Mouse (Mus musculus) CH12.LX (cell line): ENCODE measurements around the gene Zdhhc6. TPM values are rescaled to one million over a fixed set of nuclear protein-coding genes. Genes with fewer than 3 reads are reported as not detected.

Experiments used
- DNase-seq: peaks from one replicate; pipeline ENCODE4 v3.0.0-alpha.2; 2013; ENCODE audit errors: extremely low read depth
- H3K27ac ChIP-seq: 2 replicates; pipeline ENCODE4 v1.5.1; 2012; ENCODE audit warnings: low read depth, mild to moderate bottlenecking, control low read depth, moderate library complexity; ENCODE audit not compliant: insufficient read depth
- H3K27me3 ChIP-seq: replicated peaks from 2 replicates; pipeline ENCODE3; 2012; ENCODE audit warnings: inconsistent platforms
- H3K36me3 ChIP-seq, 2 experiments: replicated peaks in 1 of 2; 2 replicates each; pipeline versions ENCODE3 to v1.6.1; 2012; ENCODE audit warnings: inconsistent platforms in 1 of 2, low read length in 1 of 2, mild to moderate bottlenecking in 1 of 2, mixed read lengths in 1 of 2, moderate library complexity in 1 of 2; ENCODE audit not compliant: control insufficient read depth in 1 of 2, insufficient read depth in 1 of 2
- H3K4me1 ChIP-seq, 2 experiments: 2 replicates each; pipeline ENCODE4 v1.6.1; 2012; ENCODE audit warnings: inconsistent platforms in 1 of 2, moderate library complexity in 1 of 2; ENCODE audit not compliant: insufficient read depth in 2 of 2, control insufficient read depth in 1 of 2
- H3K4me2 ChIP-seq: 2 replicates; pipeline ENCODE4 v1.6.1; 2012; ENCODE audit warnings: low read depth, mild to moderate bottlenecking, control low read depth; ENCODE audit not compliant: poor library complexity, insufficient read depth, severe bottlenecking
- H3K4me3 ChIP-seq, 3 experiments: fragments of 150-350 bp in 1 of 3; sonication (generic) in 1 of 3; replicated peaks in 1 of 3; 2 replicates each; pipeline versions ENCODE3 to v1.5.1; 2011 to 2012; ENCODE audit warnings: low read depth in 2 of 3, low read length in 2 of 3, mild to moderate bottlenecking in 2 of 3, moderate library complexity in 2 of 3, control low read depth in 1 of 3, improper control_type of control experiment in 1 of 3, inconsistent platforms in 1 of 3, mixed read lengths in 1 of 3; ENCODE audit not compliant: poor library complexity in 1 of 3
- H3K79me2 ChIP-seq: replicated peaks from 2 replicates; pipeline ENCODE4 v1.6.1; 2012; ENCODE audit warnings: mild to moderate bottlenecking, moderate library complexity; ENCODE audit not compliant: control insufficient read depth, poor library complexity, insufficient read depth, severe bottlenecking; ENCODE audit errors: extremely low read depth
- H3K9ac ChIP-seq: 2 replicates; pipeline ENCODE4 v1.6.1; 2012; ENCODE audit warnings: low read depth, mild to moderate bottlenecking, control low read depth, moderate library complexity; ENCODE audit not compliant: insufficient read depth
- H3K9me3 ChIP-seq: replicated peaks from 2 replicates; pipeline ENCODE3; 2012; ENCODE audit warnings: low read length, inconsistent platforms, mixed read lengths
- BHLHE40 ChIP-seq: IDR thresholded peaks from 2 replicates; pipeline ENCODE4 v1.6.1; 2011; ENCODE audit warnings: mild to moderate bottlenecking, low read depth, low read length, improper control_type of control experiment
- CHD2 ChIP-seq: IDR thresholded peaks from 2 replicates; pipeline ENCODE4 v1.6.1; 2011; ENCODE audit warnings: low read length, improper control_type of control experiment
- CTCF ChIP-seq, 2 experiments: IDR thresholded peaks in 1 of 2; conservative IDR thresholded peaks in 1 of 2; 2 replicates each; pipeline ENCODE4 v1.5.1; 2011 to 2012; ENCODE audit warnings: low read depth in 2 of 2, low read length in 2 of 2, improper control_type of control experiment in 1 of 2, inconsistent platforms in 1 of 2, mild to moderate bottlenecking in 1 of 2, moderate library complexity in 1 of 2
- EP300 ChIP-seq: IDR thresholded peaks from 2 replicates; pipeline ENCODE4 v1.6.1; 2011; ENCODE audit warnings: low read length, improper control_type of control experiment
- ETS1 ChIP-seq: conservative IDR thresholded peaks from 2 replicates; pipeline ENCODE4 v1.6.1; 2012; ENCODE audit warnings: low read depth, mild to moderate bottlenecking, inconsistent platforms, low read length, improper control_type of control experiment, moderate library complexity
- IRF4 ChIP-seq: IDR thresholded peaks from 2 replicates; pipeline ENCODE4 v1.6.1; 2014; ENCODE audit warnings: low read depth, mild to moderate bottlenecking, inconsistent platforms, low read length, improper control_type of control experiment
- JUN ChIP-seq: IDR thresholded peaks from 2 replicates; pipeline ENCODE4 v1.6.1; 2011; ENCODE audit warnings: low read depth, mild to moderate bottlenecking, low read length, improper control_type of control experiment, moderate library complexity; ENCODE audit not compliant: insufficient read depth
- KAT2A ChIP-seq: IDR thresholded peaks from 2 replicates; pipeline ENCODE4 v1.6.1; 2012; ENCODE audit warnings: low read length, improper control_type of control experiment, inconsistent platforms; ENCODE audit not compliant: insufficient replicate concordance
- MAFK ChIP-seq: IDR thresholded peaks from 2 replicates; pipeline ENCODE4 v1.6.1; 2011; ENCODE audit warnings: low read length, improper control_type of control experiment; ENCODE audit not compliant: insufficient replicate concordance
- MAX ChIP-seq: IDR thresholded peaks from 2 replicates; pipeline ENCODE4 v1.6.1; 2011; ENCODE audit warnings: low read length, improper control_type of control experiment
- MAZ ChIP-seq: IDR thresholded peaks from 2 replicates; pipeline ENCODE4 v1.6.1; 2012; ENCODE audit warnings: low read depth, mild to moderate bottlenecking, inconsistent platforms, low read length, improper control_type of control experiment, moderate library complexity
- MEF2A ChIP-seq: IDR thresholded peaks from 2 replicates; pipeline ENCODE4 v1.6.1; 2014; ENCODE audit warnings: low read depth, mild to moderate bottlenecking, inconsistent platforms, low read length, improper control_type of control experiment, borderline replicate concordance
- MXI1 ChIP-seq: IDR thresholded peaks from 2 replicates; pipeline ENCODE4 v1.6.1; 2011; ENCODE audit warnings: mild to moderate bottlenecking, low read depth, low read length, improper control_type of control experiment
- NELFE ChIP-seq: IDR thresholded peaks from 2 replicates; pipeline ENCODE4 v1.6.1; 2011; ENCODE audit warnings: low read depth, low read length, improper control_type of control experiment
- NRF1 ChIP-seq: IDR thresholded peaks from 2 replicates; pipeline ENCODE4 v1.6.1; 2014; ENCODE audit warnings: low read depth, mild to moderate bottlenecking, inconsistent platforms, low read length, improper control_type of control experiment, moderate library complexity
- PAX5 ChIP-seq: IDR thresholded peaks from 2 replicates; pipeline ENCODE4 v1.6.1; 2012; ENCODE audit warnings: low read length, inconsistent platforms, mixed read lengths
- POLR2A ChIP-seq: IDR thresholded peaks from 2 replicates; pipeline ENCODE4 v1.6.1; 2011; ENCODE audit warnings: low read depth, mild to moderate bottlenecking, improper control_type of control experiment, low read length
- POLR2AphosphoS2 ChIP-seq: IDR thresholded peaks from 2 replicates; pipeline ENCODE4 v1.6.1; 2011; ENCODE audit warnings: low read depth, low read length, improper control_type of control experiment
- SIN3A ChIP-seq: IDR thresholded peaks from 2 replicates; pipeline ENCODE4 v1.6.1; 2012; ENCODE audit warnings: low read length, improper control_type of control experiment, inconsistent platforms
- UBTF ChIP-seq: IDR thresholded peaks from 2 replicates; pipeline ENCODE4 v1.6.1; 2012; ENCODE audit warnings: low read depth, mild to moderate bottlenecking, inconsistent platforms, low read length, improper control_type of control experiment, moderate library complexity
- ZC3H11A ChIP-seq: IDR thresholded peaks from 2 replicates; pipeline ENCODE4 v1.6.1; 2012; ENCODE audit warnings: low read depth, mild to moderate bottlenecking, inconsistent platforms, low read length, improper control_type of control experiment
- ZKSCAN1 ChIP-seq: IDR thresholded peaks from 2 replicates; pipeline ENCODE4 v1.6.1; 2012; ENCODE audit warnings: low read depth, inconsistent platforms, low read length, improper control_type of control experiment, borderline replicate concordance
- ZMIZ1 ChIP-seq: IDR thresholded peaks from 2 replicates; pipeline ENCODE4 v1.6.1; 2012; ENCODE audit warnings: low read depth, mild to moderate bottlenecking, inconsistent platforms, low read length, improper control_type of control experiment
- ZNF384 ChIP-seq: IDR thresholded peaks from 2 replicates; pipeline ENCODE4 v1.6.1; 2012; ENCODE audit warnings: low read depth, low read length, improper control_type of control experiment, inconsistent platforms
- dilution Hi-C: fragments of 300-500 bp; cut with MboI; formaldehyde crosslinking; loops from 2 replicates; pipeline ENCODE4 v1.14.3; 2020; ENCODE audit warnings: low sequenced_read_pairs; ENCODE audit not compliant: extremely low pct_unique_long_range_greater_than_20kb, extremely low pct_ligation_motif_present
- in situ Hi-C: fragments of 300-500 bp; cut with MboI; formaldehyde crosslinking; loops from 3 replicates; pipeline ENCODE4 v1.14.3; 2019; ENCODE audit warnings: low sequenced_read_pairs, low pct_ligation_motif_present, low pct_unique_long_range_greater_than_20kb, mixed read lengths
- polyA plus RNA-seq: library from polyadenylated mRNA; unstranded; fragments of >175 nt; gene quantifications from 2 replicates; pipeline ENCODE4 v1.2.1, GENCODE M21; 2012; ENCODE audit warnings: low read depth; ENCODE audit not compliant: insufficient read length
- total RNA-seq, 2 experiments: library from RNA; depleted of rRNA; stranded (reverse); fragments of 300-350 nt in 1 of 2; fragments of >200 nt in 1 of 2; gene quantifications; 2 replicates each; pipeline ENCODE4 v1.2.3; 2012 to 2014

Zdhhc6 gene
- 88.6 and 101 TPM in 2 replicates for total RNA-seq (2012; rRNA removed)
- total RNA-seq (2014; rRNA removed): 143 and 152 TPM in 2 replicates
- polyA plus RNA-seq: 101 and 108 TPM in 2 replicates

GRCm38 (mm10) chr19:55315452-55316108 is at the start of gene Zdhhc6:
Zdhhc6 (minus strand) TSS chr19:55316032.
- peak within 1 kb of the TSS; percentile 90 for H3K4me2 ChIP-seq
- H3K79me2 ChIP-seq: peaks cover 57% of the 10 kb centered on the region
- H3K27ac ChIP-seq: peak within 1 kb of the TSS; percentile 53
- no peaks in the 10 kb centered on the region for H3K9me3 ChIP-seq
- peak; percentile 61 for DNase-seq
- H3K27me3 ChIP-seq: no peaks in the 10 kb centered on the region
- peak within 1 kb of the TSS; percentile 59 for H3K9ac ChIP-seq
- peaks cover 3 to 46% of the 10 kb centered on the region in 2 experiments for H3K4me1 ChIP-seq
- dilution Hi-C loops: no loop called here
- peak within 1 kb of the TSS; percentile 82 to 99 (median 94) for H3K4me3 ChIP-seq
- no peak for TF ChIP-seq JUN
- peak; percentile 74 for TF ChIP-seq NRF1
- TF ChIP-seq EP300: no peak
- TF ChIP-seq ZMIZ1: peak; percentile 86
- peak; percentile 87 for TF ChIP-seq SIN3A
- peak; percentile 71 for TF ChIP-seq NELFE
- peak; percentile 83 for TF ChIP-seq POLR2A
- TF ChIP-seq MXI1: peak; percentile 58; the same call in 1 of the 2 replicates
- peak; percentile 47; the same call in 1 of the 2 replicates for TF ChIP-seq UBTF
- TF ChIP-seq MAX: 0 out of 2 replicates have a peak, but pooled peaks have one; percentile 31
- TF ChIP-seq, all 38 proteins: peak for 8
- peaks cover 11 to 25% of the 10 kb centered on the region in 2 experiments for H3K36me3 ChIP-seq
- in situ Hi-C loops: loop anchor here (10.0 kb wide), 1 partner anchor 221 kb away; no protein-coding TSS in a partner anchor

DNA sequence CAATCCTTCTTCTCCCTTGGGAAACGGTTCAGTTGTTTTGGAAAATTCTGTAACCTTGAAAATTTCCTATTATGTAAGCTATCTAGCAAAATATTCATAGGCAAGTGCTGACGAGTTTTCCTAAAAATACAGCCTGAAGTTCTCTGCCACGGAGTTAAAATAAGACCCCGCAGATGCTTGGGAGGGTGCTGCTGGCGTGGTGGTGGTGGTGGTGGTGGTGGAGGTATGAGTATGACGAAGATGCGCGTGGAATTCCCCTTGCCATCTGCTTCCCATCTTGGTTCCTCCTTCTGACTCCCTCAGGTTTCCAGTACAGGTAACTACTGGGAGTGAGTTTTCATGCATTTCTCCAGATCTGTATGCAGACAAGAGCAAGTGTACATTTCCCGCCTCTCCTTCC is 46.8 kb upstream of the Zdhhc6 start:
- TF ChIP-seq CHD2 (no peak), MEF2A (no peak), BHLHE40 (no peak), POLR2AphosphoS2 (no peak), JUN (no peak), MXI1 (no peak), ZNF384 (no peak), KAT2A (no peak), PAX5 (no peak), ETS1 (no peak), MAX (no peak), UBTF (no peak), ZKSCAN1 (no peak), MAZ (no peak), SIN3A (no peak), CTCF (conservative IDR thresholded peaks at IDR 0.05 in 1 of 2, IDR thresholded peaks at IDR 0.05 in 1 of 2; ENCODE audit: low read depth in 2 of 2, low read length in 2 of 2) (no peak), MAFK (no peak), IRF4 (no peak), ZC3H11A (no peak)
- TF ChIP-seq, all 38 proteins: peak for 0
- dilution Hi-C loops (no loop called here), in situ Hi-C loops (loop anchor here (25.0 kb wide), 1 partner anchor 900 kb away; no protein-coding TSS in a partner anchor)
- Histone ChIP-seq H3K4me2 (no peak overlapping the region), H3K9me3 (no peaks in the 10 kb centered on the region), H3K4me3 (no peak overlapping the region), H3K4me1 (peaks cover 2 to 24% of the 10 kb centered on the region in 2 experiments; a peak in 3 of 4 replicates), H3K79me2 (no peaks in the 10 kb centered on the region; the same call in 1 of the 2 replicates), H3K36me3 (peaks cover 0 to 28% of the 10 kb centered on the region in 2 experiments), H3K9ac (no peak overlapping the region), H3K27me3 (no peaks in the 10 kb centered on the region), H3K27ac (no peak overlapping the region)
- DNase-seq: no peak
